Mouse (Mus musculus): Measurements from ENCODE around the gene Smco1. TPM values are rescaled to one million over a fixed set of nuclear protein-coding genes. Genes with fewer than 3 reads are reported as not detected.
"Not testable (repeated sequence)": the region's sequence is repeated elsewhere in the genome, so short reads cannot be mapped to it uniquely, and the experiment has no call there.

Gene Smco1
- not detected in 2 replicates for polyA plus RNA-seq (2015; fragmentation: Nextera tagmentation; extraction: Ambion mirVana)

- no peak within 1 kb of the TSS for H3K27ac ChIP-seq (replicated peaks)
Measured at GRCm38 (mm10) chr16:32271291-32271690, at the start of gene Smco1. Gene Smco1 (plus strand): TSS chr16:32271468.

GRCm38 (mm10) chr16:32221803-32222202 is 49.5 kb upstream of the Smco1 start:
- no peak for ATAC-seq (ENCODE audit: low FRiP score)
- no peak overlapping the region for H3K4me3 ChIP-seq (replicated peaks)
- no peaks in the 10 kb centered on the region for H3K9me3 ChIP-seq (replicated peaks)
- 87% methylated on average over 4 of the region's 4 CpGs for WGBS
- no peaks in the 10 kb centered on the region for H3K27me3 ChIP-seq (replicated peaks)
- no peak overlapping the region for H3K4me2 ChIP-seq
- no peaks in the 10 kb centered on the region for H3K36me3 ChIP-seq
- H3K4me1 ChIP-seq: no peaks in the 10 kb centered on the region
- no peak overlapping the region for H3K27ac ChIP-seq (replicated peaks)
- no peak overlapping the region for H3K9ac ChIP-seq (replicated peaks)

More at GRCm38 (mm10) chr16:32271291-32271690, at the start of gene Smco1:
- Histone ChIP-seq H3K36me3 (no peaks in the 10 kb centered on the region), H3K9me3 (replicated peaks) (no peaks in the 10 kb centered on the region), H3K4me2 (no peak within 1 kb of the TSS), H3K4me1 (no peaks in the 10 kb centered on the region), H3K9ac (replicated peaks) (no peak within 1 kb of the TSS), H3K4me3 (replicated peaks) (no peak within 1 kb of the TSS), H3K27me3 (replicated peaks) (no peaks in the 10 kb centered on the region)
- 88% methylated on average over 11 of the region's 11 CpGs for WGBS
- no peak for ATAC-seq (ENCODE audit: low FRiP score)

GRCm38 (mm10) chr16:32222399-32222798 is 48.9 kb upstream of the Smco1 start:
- no peak for ATAC-seq (ENCODE audit: low FRiP score)
- Histone ChIP-seq H3K27me3 (replicated peaks) (no peaks in the 10 kb centered on the region), H3K4me2 (no peak overlapping the region), H3K9me3 (replicated peaks) (no peaks in the 10 kb centered on the region), H3K36me3 (no peaks in the 10 kb centered on the region), H3K4me1 (no peaks in the 10 kb centered on the region), H3K9ac (replicated peaks) (no peak overlapping the region), H3K27ac (replicated peaks) (no peak overlapping the region), H3K4me3 (replicated peaks) (no peak overlapping the region)

GRCm38 (mm10) chr16:32232050-32232449 is 39.2 kb upstream of the Smco1 start:
- not testable (repeated sequence) for H3K4me3 ChIP-seq (replicated peaks); H3K4me2 ChIP-seq; H3K27ac ChIP-seq (replicated peaks); H3K27me3 ChIP-seq (replicated peaks); H3K9ac ChIP-seq (replicated peaks); H3K9me3 ChIP-seq (replicated peaks); H3K4me1 ChIP-seq; ATAC-seq (ENCODE audit: low FRiP score)
- H3K36me3 ChIP-seq: peaks cover 15% of the 10 kb centered on the region
- WGBS: 88% methylated on average over 3 of the region's 3 CpGs

- H3K9ac ChIP-seq (replicated peaks): no peak overlapping the region
- ATAC-seq (ENCODE audit: low FRiP score): no peak
- no peaks in the 10 kb centered on the region; the same call in 1 of the 2 replicates for H3K4me1 ChIP-seq
- no peak overlapping the region for H3K4me2 ChIP-seq
- no peak overlapping the region for H3K4me3 ChIP-seq (replicated peaks)
- H3K27ac ChIP-seq (replicated peaks): no peak overlapping the region
- H3K27me3 ChIP-seq (replicated peaks): no peaks in the 10 kb centered on the region
- no peaks in the 10 kb centered on the region for H3K9me3 ChIP-seq (replicated peaks)
- peaks cover 18% of the 10 kb centered on the region for H3K36me3 ChIP-seq
- WGBS: 91% methylated on average over 19 of the region's 19 CpGs
Measured at GRCm38 (mm10) chr16:32237930-32238680, 33.2 kb upstream of the Smco1 start.

GRCm38 (mm10) chr16:32239428-32240312 is 31.6 kb upstream of the Smco1 start:
- Histone ChIP-seq H3K4me3 (replicated peaks) (no peak overlapping the region), H3K27ac (replicated peaks) (no peak overlapping the region), H3K9ac (replicated peaks) (no peak overlapping the region), H3K4me2 (no peak overlapping the region), H3K4me1 (peaks cover 9% of the 10 kb centered on the region), H3K27me3 (replicated peaks) (no peaks in the 10 kb centered on the region), H3K9me3 (replicated peaks) (no peaks in the 10 kb centered on the region), H3K36me3 (peaks cover 14% of the 10 kb centered on the region)
- no peak for ATAC-seq (ENCODE audit: low FRiP score)
- WGBS: 93% methylated on average over 2 of the region's 2 CpGs

GRCm38 (mm10) chr16:32243901-32244300 is 27.4 kb upstream of the Smco1 start:
- Histone ChIP-seq H3K9ac (replicated peaks) (no peak overlapping the region), H3K9me3 (replicated peaks) (no peaks in the 10 kb centered on the region), H3K4me2 (no peak overlapping the region), H3K4me3 (replicated peaks) (no peak overlapping the region), H3K36me3 (no peaks in the 10 kb centered on the region), H3K27ac (replicated peaks) (no peak overlapping the region), H3K4me1 (peaks cover 32% of the 10 kb centered on the region), H3K27me3 (replicated peaks) (no peaks in the 10 kb centered on the region)
- no peak for ATAC-seq (ENCODE audit: low FRiP score)
- 90% methylated on average over 3 of the region's 3 CpGs for WGBS

- Histone ChIP-seq H3K27ac (replicated peaks) (peak overlapping the region; percentile 94), H3K36me3 (no peaks in the 10 kb centered on the region), H3K9me3 (replicated peaks) (no peaks in the 10 kb centered on the region), H3K4me3 (replicated peaks) (peak overlapping the region; percentile 94), H3K4me2 (peak overlapping the region; percentile 80), H3K4me1 (peaks cover 32% of the 10 kb centered on the region), H3K27me3 (replicated peaks) (no peaks in the 10 kb centered on the region), H3K9ac (replicated peaks) (peak overlapping the region; percentile 92)
- 2% methylated on average over 40 of the region's 41 CpGs for WGBS
- peak; percentile 70 for ATAC-seq (ENCODE audit: low FRiP score)
Measured at GRCm38 (mm10) chr16:32246351-32246791, 24.9 kb upstream of the Smco1 start.

- Histone ChIP-seq H3K4me1 (peaks cover 32% of the 10 kb centered on the region), H3K27me3 (replicated peaks) (no peaks in the 10 kb centered on the region), H3K4me3 (replicated peaks) (peak within 1 kb of the TSS; percentile 94), H3K4me2 (peak within 1 kb of the TSS; percentile 80), H3K27ac (replicated peaks) (peak within 1 kb of the TSS; percentile 94), H3K36me3 (0 out of 2 replicates have a peak, but pooled peaks cover under 1% of the 10 kb centered on the region), H3K9me3 (replicated peaks) (no peaks in the 10 kb centered on the region), H3K9ac (replicated peaks) (peak within 1 kb of the TSS; percentile 92)
- 0% methylated on average over 23 of the region's 48 CpGs for WGBS
- ATAC-seq (ENCODE audit: low FRiP score): peak; percentile 99
Measured at GRCm38 (mm10) chr16:32246952-32247370, 24.3 kb upstream of the Smco1 start, which contains the start of the genes Fbxo45 and Wdr53. Gene Fbxo45 (minus strand): TSS chr16:32247158. Gene Wdr53 (plus strand): TSS chr16:32247227.

- WGBS: 87% methylated on average over 2 of the region's 2 CpGs
- H3K4me2 ChIP-seq, H3K4me1 ChIP-seq: not testable (repeated sequence)
Measured at GRCm38 (mm10) chr16:32264225-32264624, 7.0 kb upstream of the Smco1 start.

GRCm38 (mm10) chr16:32273338-32273737 is 2.1 kb downstream of the Smco1 start:
- 60% methylated on average over 9 of the region's 9 CpGs for WGBS
- Histone ChIP-seq H3K36me3 (no peaks in the 10 kb centered on the region), H3K4me3 (replicated peaks) (no peak overlapping the region), H3K4me1 (peaks cover 9% of the 10 kb centered on the region), H3K9ac (replicated peaks) (no peak overlapping the region), H3K4me2 (no peak overlapping the region), H3K27me3 (replicated peaks) (no peaks in the 10 kb centered on the region), H3K9me3 (replicated peaks) (no peaks in the 10 kb centered on the region), H3K27ac (replicated peaks) (no peak overlapping the region)
- ATAC-seq (ENCODE audit: low FRiP score): no peak

More at GRCm38 (mm10) chr16:32264225-32264624, 7.0 kb upstream of the Smco1 start:
- not testable (repeated sequence) for H3K9me3 ChIP-seq (replicated peaks); ATAC-seq (ENCODE audit: low FRiP score); H3K27ac ChIP-seq (replicated peaks); H3K9ac ChIP-seq (replicated peaks); H3K27me3 ChIP-seq (replicated peaks); H3K4me3 ChIP-seq (replicated peaks); H3K36me3 ChIP-seq

Data from neural tube, embryonic 15.5 days (tissue).